Mouse (Mus musculus): ENCODE results near the gene Nxf2. TPM values are rescaled to one million over a fixed set of nuclear protein-coding genes. Genes with fewer than 3 reads are reported as not detected.

Nxf2 gene
- total and polyA plus RNA-seq, 2 experiments from 2014 or later, result 0.11 to 0.19 TPM

GRCm38 (mm10) chrX:134963305-134964094 is 1.1 kb downstream of the Nxf2 start:
- DNase-seq (ENCODE audit: low spot score) (peak; percentile 80), ATAC-seq (ENCODE audit: low FRiP score) (peak; percentile 80)
- no peak overlapping the region for H3K27ac ChIP-seq (ENCODE audit: low read depth, low read length)
- peak overlapping the region; percentile 30 for H3K4me3 ChIP-seq (ENCODE audit: low read depth, low read length)
- H3K4me2 ChIP-seq (ENCODE audit: low read depth, low read length, poor library complexity, severe bottlenecking), result peak overlapping the region; percentile 40
- no peak for TF ChIP-seq CTCF (IDR thresholded peaks at IDR 0.05)
- no peaks in the 10 kb centered on the region for H3K9me3 ChIP-seq (ENCODE audit: low read length)
- H3K9ac ChIP-seq (replicated peaks; ENCODE audit: low read length, poor library complexity, severe bottlenecking), result no peak overlapping the region
- 75% methylated on average over 27 of the region's 53 CpGs for WGBS
- no peaks in the 10 kb centered on the region; the same call in 1 of the 2 replicates for H3K27me3 ChIP-seq (ENCODE audit: insufficient read depth, low read length)
- H3K4me1 ChIP-seq (ENCODE audit: insufficient read depth, low read length), result no peaks in the 10 kb centered on the region
- H3K36me3 ChIP-seq (ENCODE audit: insufficient read depth, low read length), result no peaks in the 10 kb centered on the region

- peak; percentile 79 for TF ChIP-seq CTCF (IDR thresholded peaks at IDR 0.05)
- ATAC-seq (ENCODE audit: low FRiP score) (no peak), DNase-seq (ENCODE audit: low spot score) (peak; percentile 33)
- no peak overlapping the region for H3K27ac ChIP-seq (ENCODE audit: low read depth, low read length)
- H3K4me2 ChIP-seq (ENCODE audit: low read depth, low read length, poor library complexity, severe bottlenecking), result no peak overlapping the region
- no peak overlapping the region for H3K9ac ChIP-seq (replicated peaks; ENCODE audit: low read length, poor library complexity, severe bottlenecking)
- no peaks in the 10 kb centered on the region for H3K27me3 ChIP-seq (ENCODE audit: insufficient read depth, low read length)
- 38% methylated on average over 5 of the region's 5 CpGs for WGBS
- no peak overlapping the region for H3K4me3 ChIP-seq (ENCODE audit: low read depth, low read length)
- no peaks in the 10 kb centered on the region for H3K9me3 ChIP-seq (ENCODE audit: low read length)
- no peaks in the 10 kb centered on the region for H3K36me3 ChIP-seq (ENCODE audit: insufficient read depth, low read length)
- H3K4me1 ChIP-seq (ENCODE audit: insufficient read depth, low read length), result no peaks in the 10 kb centered on the region
Observed at GRCm38 (mm10) chrX:134930361-134930760, 34.2 kb downstream of the Nxf2 start.

GRCm38 (mm10) chrX:134929927-134930326 is 34.6 kb downstream of the Nxf2 start:
- no peak overlapping the region for H3K4me3 ChIP-seq (ENCODE audit: low read depth, low read length)
- DNase-seq (ENCODE audit: low spot score) (peak; percentile 1), ATAC-seq (ENCODE audit: low FRiP score) (no peak)
- no peaks in the 10 kb centered on the region for H3K9me3 ChIP-seq (ENCODE audit: low read length)
- H3K9ac ChIP-seq (replicated peaks; ENCODE audit: low read length, poor library complexity, severe bottlenecking), result no peak overlapping the region
- no peak overlapping the region for H3K27ac ChIP-seq (ENCODE audit: low read depth, low read length)
- 75% methylated on average over 5 of the region's 5 CpGs for WGBS
- H3K4me2 ChIP-seq (ENCODE audit: low read depth, low read length, poor library complexity, severe bottlenecking), result no peak overlapping the region
- H3K36me3 ChIP-seq (ENCODE audit: insufficient read depth, low read length), result no peaks in the 10 kb centered on the region
- TF ChIP-seq CTCF (IDR thresholded peaks at IDR 0.05), result no peak
- H3K4me1 ChIP-seq (ENCODE audit: insufficient read depth, low read length), result no peaks in the 10 kb centered on the region
- no peaks in the 10 kb centered on the region for H3K27me3 ChIP-seq (ENCODE audit: insufficient read depth, low read length)

- ATAC-seq (ENCODE audit: low FRiP score), result no peak
- H3K27ac ChIP-seq (ENCODE audit: low read depth, low read length), result no peak overlapping the region
- no peak overlapping the region for H3K9ac ChIP-seq (replicated peaks; ENCODE audit: low read length, poor library complexity, severe bottlenecking)
- peak; percentile 64 for DNase-seq (ENCODE audit: low spot score)
- H3K9me3 ChIP-seq (ENCODE audit: low read length), result no peaks in the 10 kb centered on the region
- no peak overlapping the region for H3K4me3 ChIP-seq (ENCODE audit: low read depth, low read length)
- H3K4me2 ChIP-seq (ENCODE audit: low read depth, low read length, poor library complexity, severe bottlenecking), result no peak overlapping the region
- H3K4me1 ChIP-seq (ENCODE audit: insufficient read depth, low read length), result no peaks in the 10 kb centered on the region
- H3K36me3 ChIP-seq (ENCODE audit: insufficient read depth, low read length), result no peaks in the 10 kb centered on the region
- TF ChIP-seq CTCF (IDR thresholded peaks at IDR 0.05), result peak; percentile 71
- no peaks in the 10 kb centered on the region for H3K27me3 ChIP-seq (ENCODE audit: insufficient read depth, low read length)
Observed at GRCm38 (mm10) chrX:134925058-134925457, 39.5 kb downstream of the Nxf2 start.

GRCm38 (mm10) chrX:134923675-134924424 is 40.7 kb downstream of the Nxf2 start:
- Histone ChIP-seq H3K36me3 (ENCODE audit: insufficient read depth, low read length) (no peaks in the 10 kb centered on the region), H3K9me3 (ENCODE audit: low read length) (no peaks in the 10 kb centered on the region), H3K4me1 (ENCODE audit: insufficient read depth, low read length) (no peaks in the 10 kb centered on the region), H3K27me3 (ENCODE audit: insufficient read depth, low read length) (no peaks in the 10 kb centered on the region), H3K4me2 (ENCODE audit: low read depth, low read length, poor library complexity, severe bottlenecking) (no peak overlapping the region), H3K27ac (ENCODE audit: low read depth, low read length) (no peak overlapping the region), H3K4me3 (ENCODE audit: low read depth, low read length) (no peak overlapping the region), H3K9ac (replicated peaks; ENCODE audit: low read length, poor library complexity, severe bottlenecking) (no peak overlapping the region)
- no peak for TF ChIP-seq CTCF (IDR thresholded peaks at IDR 0.05)
- 44% methylated on average over 7 of the region's 7 CpGs for WGBS
- DNase-seq (ENCODE audit: low spot score) (peak; percentile 63), ATAC-seq (ENCODE audit: low FRiP score) (no peak)

GRCm38 (mm10) chrX:134919220-134919619 is 45.3 kb downstream of the Nxf2 start:
- no peak for TF ChIP-seq CTCF (IDR thresholded peaks at IDR 0.05)
- H3K4me1 ChIP-seq (ENCODE audit: insufficient read depth, low read length), result no peaks in the 10 kb centered on the region
- 67% methylated on average over 1 of the region's 1 CpGs for WGBS
- ATAC-seq (ENCODE audit: low FRiP score), result no peak
- H3K9ac ChIP-seq (replicated peaks; ENCODE audit: low read length, poor library complexity, severe bottlenecking), result no peak overlapping the region
- no peaks in the 10 kb centered on the region for H3K36me3 ChIP-seq (ENCODE audit: insufficient read depth, low read length)
- no peak overlapping the region for H3K4me3 ChIP-seq (ENCODE audit: low read depth, low read length)
- H3K27ac ChIP-seq (ENCODE audit: low read depth, low read length), result no peak overlapping the region
- H3K27me3 ChIP-seq (ENCODE audit: insufficient read depth, low read length), result no peaks in the 10 kb centered on the region
- no peak for DNase-seq (ENCODE audit: low spot score)
- no peaks in the 10 kb centered on the region for H3K9me3 ChIP-seq (ENCODE audit: low read length)
- H3K4me2 ChIP-seq (ENCODE audit: low read depth, low read length, poor library complexity, severe bottlenecking), result no peak overlapping the region
